Mouse (Mus musculus) midbrain, embryonic 10.5 days (tissue): ENCODE measurements around the gene Olfr56. TPM values are rescaled to one million over a fixed set of nuclear protein-coding genes. Genes with fewer than 3 reads are reported as not detected.
"Not testable (repeated sequence)": the region's sequence is repeated elsewhere in the genome, so short reads cannot be mapped to it uniquely, and the experiment has no call there.

Experiments used
- DNase-seq: peaks from one replicate; pipeline ENCODE4 v3.0.0-alpha.2; 2017; ENCODE audit warnings: low spot score
- H3K27ac ChIP-seq: fragments of 300-500 bp; sonication (generic); replicated peaks from 2 replicates; pipeline ENCODE4 v1.5.1; 2016; ENCODE audit warnings: mild to moderate bottlenecking
- H3K27me3 ChIP-seq: fragments of 300-500 bp; sonication (generic); 2 replicates; pipeline ENCODE4 v1.6.1; 2016; ENCODE audit warnings: low read depth, mild to moderate bottlenecking; ENCODE audit not compliant: poor library complexity, severe bottlenecking
- H3K36me3 ChIP-seq: fragments of 300-500 bp; sonication (generic); 2 replicates; pipeline ENCODE4 v1.6.1; 2016; ENCODE audit warnings: mild to moderate bottlenecking, moderate library complexity
- H3K4me1 ChIP-seq: fragments of 300-500 bp; sonication (generic); 2 replicates; pipeline ENCODE4 v1.6.1; 2016
- H3K4me3 ChIP-seq: fragments of 300-500 bp; sonication (generic); 2 replicates; pipeline ENCODE4 v1.5.1; 2016; ENCODE audit warnings: mild to moderate bottlenecking, moderate library complexity
- H3K9me3 ChIP-seq: fragments of 300-500 bp; sonication (generic); replicated peaks from 2 replicates; pipeline ENCODE4 v1.6.1; 2016; ENCODE audit warnings: mild to moderate bottlenecking
- WGBS: fragments of 180-500 bp; shearing (Covaris S2); methylation state at CpG from one replicate; pipeline ENCODE4 v1.1.7; 2016; 5-methylcytosine and 5-hydroxymethylcytosine counted together
- polyA plus RNA-seq: library from polyadenylated mRNA; unstranded; fragments of >200 nt; fragmentation: Nextera tagmentation; extraction: Ambion mirVana; gene quantifications from 2 replicates; pipeline ENCODE4 v1.2.1, GENCODE M21; 2016

Gene Olfr56
- polyA plus RNA-seq, 1 experiment from 2014 or later: not detected

DNA sequence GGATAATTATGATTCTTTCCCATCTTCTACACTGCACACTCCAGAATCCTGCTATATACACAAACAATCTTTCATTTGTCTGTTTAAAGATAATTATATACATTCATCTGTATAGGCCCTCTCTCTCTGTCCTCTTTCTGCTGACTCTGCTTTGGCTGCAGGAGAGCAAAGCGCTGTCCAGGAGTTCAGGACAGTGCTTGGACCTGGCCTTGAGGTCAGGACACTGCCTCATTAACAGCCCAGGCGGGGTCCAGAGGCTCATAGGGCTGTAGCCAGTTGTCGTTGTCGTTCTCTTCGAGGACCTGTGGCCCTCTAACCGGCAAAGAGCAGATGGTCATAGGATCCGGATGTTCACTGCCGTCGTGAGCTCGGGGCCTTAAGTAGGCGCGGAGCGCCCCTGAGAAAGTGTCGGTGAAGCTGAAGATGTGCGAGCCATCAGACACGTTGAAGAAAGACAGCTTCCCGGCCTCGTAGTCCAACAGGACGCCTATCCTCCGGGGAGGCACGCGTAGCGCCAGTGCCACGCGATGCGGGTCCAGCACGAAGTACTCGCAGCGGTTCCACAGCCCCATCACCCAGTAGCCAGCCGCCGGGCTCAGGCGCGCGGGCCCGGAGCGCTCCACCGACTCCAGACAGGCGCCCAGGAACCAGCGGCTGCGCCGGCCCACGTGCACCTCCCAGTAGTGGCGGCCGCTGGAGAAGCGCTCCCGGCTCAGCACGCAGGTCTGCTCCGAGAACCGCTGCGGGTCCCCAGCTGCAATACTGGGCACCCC, 190.3 kb downstream of the Olfr56 start:
- DNase-seq: peak; percentile 55
- H3K4me3 ChIP-seq: peak overlapping the region; percentile 54
- peaks cover 33% of the 10 kb centered on the region for H3K27me3 ChIP-seq
- peak overlapping the region; percentile 46; the same call in 1 of the 2 replicates for H3K27ac ChIP-seq
- H3K9me3 ChIP-seq: peaks cover 7% of the 10 kb centered on the region; the same call in 1 of the 2 replicates
- WGBS: 7% methylated on average over 50 of the region's 50 CpGs
- H3K4me1 ChIP-seq: peaks cover 8% of the 10 kb centered on the region
- no peaks in the 10 kb centered on the region for H3K36me3 ChIP-seq

DNA sequence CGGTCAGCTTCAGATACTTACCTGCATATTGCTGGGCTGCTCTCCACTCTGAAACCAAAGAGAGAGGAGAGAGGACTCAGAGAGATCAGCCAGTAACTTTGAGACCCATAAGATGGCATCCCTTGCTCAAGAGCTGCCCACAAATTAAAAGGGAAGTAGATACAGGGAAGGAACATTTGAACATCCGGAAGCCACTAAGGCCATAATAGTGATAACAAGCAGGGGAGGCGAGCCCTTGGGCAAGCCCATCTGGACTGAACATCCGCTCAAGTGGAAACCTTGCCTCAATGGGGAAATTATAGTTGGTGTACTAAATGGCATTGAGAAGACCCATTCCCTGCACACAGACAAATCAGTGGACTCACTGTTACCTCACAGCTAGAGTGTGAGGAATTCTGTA, 191.9 kb downstream of the Olfr56 start:
- Histone ChIP-seq H3K9me3 (peaks cover 7% of the 10 kb centered on the region; the same call in 1 of the 2 replicates), H3K36me3 (no peaks in the 10 kb centered on the region), H3K27me3 (peaks cover 33% of the 10 kb centered on the region), H3K4me1 (peaks cover 14% of the 10 kb centered on the region), H3K27ac (no peak overlapping the region), H3K4me3 (no peak overlapping the region)
- no peak for DNase-seq
- WGBS: 95% methylated on average over 4 of the region's 4 CpGs

DNA sequence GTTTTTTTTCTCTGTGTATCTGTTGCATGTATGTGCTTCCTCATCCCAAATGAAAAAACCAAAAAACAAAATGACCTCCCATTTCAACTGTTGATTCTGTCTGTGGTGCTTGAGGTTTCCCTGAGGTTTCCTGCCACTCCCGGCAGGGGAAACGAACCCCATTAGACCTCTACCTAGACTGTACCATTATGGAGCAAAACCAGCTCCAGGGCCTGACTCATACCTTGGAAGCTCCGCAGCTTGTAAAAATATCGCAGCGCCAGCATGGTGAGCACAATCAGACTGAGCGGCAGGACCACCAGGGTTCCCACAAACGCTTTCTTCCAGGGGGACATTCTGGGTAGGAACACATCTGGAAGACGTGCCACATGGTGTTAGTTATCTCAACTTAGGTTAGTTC, 196.7 kb downstream of the Olfr56 start:
- WGBS: 92% methylated on average over 8 of the region's 8 CpGs
- H3K27ac ChIP-seq: no peak overlapping the region

DNA sequence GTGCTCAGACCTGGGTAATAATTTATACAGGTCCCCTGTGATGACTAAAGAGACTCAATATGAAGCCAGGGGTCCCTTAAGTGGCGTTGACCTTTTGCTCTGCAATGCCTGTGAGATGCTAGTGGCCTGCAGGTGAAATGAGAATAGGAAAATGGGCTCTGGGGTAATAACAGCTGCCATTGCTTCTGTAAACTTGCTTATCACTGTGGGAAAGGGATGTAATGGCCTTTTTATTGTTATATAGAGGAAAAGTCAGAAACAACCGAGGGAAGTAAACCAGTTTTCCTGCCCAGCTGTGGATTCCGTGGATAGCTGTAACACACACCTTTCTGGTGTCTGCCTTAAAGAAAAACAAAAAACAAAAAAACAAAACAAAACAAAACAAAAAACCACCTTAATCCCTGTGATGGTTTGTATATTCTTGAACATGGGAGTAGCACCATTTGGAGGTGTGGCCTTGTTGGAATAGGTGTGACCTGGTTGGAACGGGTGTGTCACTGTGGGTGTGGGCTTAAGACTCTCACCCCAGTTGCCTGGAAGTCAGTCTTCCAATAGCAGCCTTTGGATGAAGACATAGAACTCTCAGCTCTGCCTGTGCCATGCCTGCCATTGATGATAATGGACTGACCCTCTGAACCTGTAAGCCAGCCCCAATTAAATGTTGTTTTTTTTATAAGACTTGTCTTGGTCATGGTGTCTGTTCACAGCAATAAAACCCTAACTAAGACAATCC, 197.5 kb downstream of the Olfr56 start:
- H3K4me3 ChIP-seq, DNase-seq, H3K9me3 ChIP-seq, H3K4me1 ChIP-seq, H3K36me3 ChIP-seq, H3K27me3 ChIP-seq, H3K27ac ChIP-seq: not testable (repeated sequence)
- 91% methylated on average over 4 of the region's 4 CpGs for WGBS

More for the DNA sequence above, 196.7 kb downstream of the Olfr56 start:
- Histone ChIP-seq H3K36me3 (no peaks in the 10 kb centered on the region), H3K9me3 (no peaks in the 10 kb centered on the region), H3K27me3 (peaks cover 5% of the 10 kb centered on the region), H3K4me3 (no peak overlapping the region), H3K4me1 (peaks cover 6% of the 10 kb centered on the region; the same call in 1 of the 2 replicates)
- DNase-seq: no peak

DNA sequence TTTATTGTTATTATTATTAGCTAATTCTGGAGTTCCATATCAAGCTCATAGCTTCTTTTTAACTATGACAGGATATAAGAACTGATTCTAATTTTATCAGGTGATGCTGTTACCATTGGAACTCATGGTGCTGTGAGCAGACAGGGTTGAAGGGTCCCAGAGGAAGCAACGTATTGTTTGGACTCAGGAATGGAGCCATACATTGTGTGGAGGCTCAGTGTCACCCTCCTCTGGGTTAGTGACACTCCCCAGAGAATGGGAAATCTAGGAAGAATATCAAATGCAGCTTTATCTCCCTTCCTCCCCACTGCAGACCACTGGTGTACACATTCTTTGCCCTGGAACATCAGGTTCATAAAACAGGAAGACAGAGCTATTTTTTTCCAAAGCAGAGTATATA, 204.5 kb downstream of the Olfr56 start:
- no peaks in the 10 kb centered on the region for H3K27me3 ChIP-seq
- no peak for DNase-seq
- 74% methylated on average over 1 of the region's 1 CpGs for WGBS
- H3K4me3 ChIP-seq: no peak overlapping the region
- H3K27ac ChIP-seq: no peak overlapping the region
- H3K9me3 ChIP-seq: no peaks in the 10 kb centered on the region
- no peaks in the 10 kb centered on the region for H3K36me3 ChIP-seq
- no peaks in the 10 kb centered on the region for H3K4me1 ChIP-seq

Other genes with a start within 250 kb of the Olfr56 start
- 659 and 788 TPM in 2 replicates for gene Rack1, start 178.6 kb upstream of the Olfr56 start, polyA plus RNA-seq
- gene Trim41, start 161.5 kb upstream of the Olfr56 start, polyA plus RNA-seq: 4.7 and 5.3 TPM in 2 replicates
- gene Trim7, start 152.7 kb upstream of the Olfr56 start, polyA plus RNA-seq: 0.32 and 0.99 TPM in 2 replicates
- 2.1 and 3.2 TPM in 2 replicates for gene Gm12184, start 152.2 kb upstream of the Olfr56 start, polyA plus RNA-seq
- gene Irgm1, start 107.2 kb upstream of the Olfr56 start, polyA plus RNA-seq: 1.2 and 1.6 TPM in 2 replicates
- gene Gm5431, start 76.7 kb upstream of the Olfr56 start, polyA plus RNA-seq: 0.07 and 0.16 TPM in 2 replicates
- gene Psme2b, start 32.7 kb upstream of the Olfr56 start, polyA plus RNA-seq: 2.1 and 2.6 TPM in 2 replicates
- gene 9930111J21Rik1, start 509 bp downstream of the Olfr56 start, polyA plus RNA-seq: 0.28 and 0.34 TPM in 2 replicates
- gene Gm12185, start 13.3 kb downstream of the Olfr56 start, polyA plus RNA-seq: not detected in 2 replicates
- gene Tgtp1, start 15.3 kb downstream of the Olfr56 start, polyA plus RNA-seq: not detected in 2 replicates
- 0.17 and 0.21 TPM in 2 replicates for gene 9930111J21Rik2, start 72.4 kb downstream of the Olfr56 start, polyA plus RNA-seq
- not detected in 2 replicates for gene Tgtp2, start 85.3 kb downstream of the Olfr56 start, polyA plus RNA-seq
- gene Ifi47, start 97.7 kb downstream of the Olfr56 start, polyA plus RNA-seq: 0.14 and 0.25 TPM in 2 replicates
- not detected in 2 replicates for gene Olfr1396, start 136.0 kb downstream of the Olfr56 start, polyA plus RNA-seq
- not detected in 2 replicates for gene Olfr1395, start 163.4 kb downstream of the Olfr56 start, polyA plus RNA-seq
- gene Olfr1394, start 175.5 kb downstream of the Olfr56 start, polyA plus RNA-seq: not detected in 2 replicates
- gene Btnl9, start 208.3 kb downstream of the Olfr56 start, polyA plus RNA-seq: 0.11 TPM in 1 of 2 replicates, not detected in the other
- gene Zfp62, start 224.4 kb downstream of the Olfr56 start, polyA plus RNA-seq: 42.3 and 51.5 TPM in 2 replicates